ENCODE assay signal across 33 mouse cellular contexts in genomic region chr2:109881111-109881510, GRCm38 (mm10).
"Had no signal": no experiment of that assay in that cellular context is flagged by ENCODE, and none has a peak within 500 bp of the region (broad histone marks: within the 10 kb centered on the region; RNA-seq: fewer than 3 reads in every experiment).

No protein-coding gene starts in this region.

- H3K27ac ChIP-seq: heart, adult 2 months; heart, embryonic 10.5 days; heart, embryonic 13.5 days; heart, embryonic 15.5 days; hindbrain, embryonic 10.5 days; hindbrain, embryonic 12.5 days; hindbrain, embryonic 13.5 days; hindbrain, embryonic 14.5 days; hindbrain, embryonic 15.5 days; hindbrain, postnatal 0 days; kidney, embryonic 15.5 days; kidney, postnatal 0 days; layer of hippocampus, adult 2 months; left cerebral cortex, adult 2 months had no signal

- DNase-seq: heart, adult 18-20 months; heart, adult 2 months; heart, postnatal 10 days; heart, postnatal 14 days; heart, postnatal 36 days; heart, postnatal 4 days; kidney, adult 18-20 months; kidney, adult 8-10 months; kidney, adult 9 months; kidney, postnatal 10 days; kidney, postnatal 14 days; kidney, postnatal 25 days; kidney, postnatal 36 days; kidney, postnatal 4 days; layer of hippocampus, adult 9-11 months; layer of hippocampus, postnatal 36 days had no signal

- H3K4me1 ChIP-seq: heart, embryonic 10.5 days; heart, embryonic 12.5 days; heart, embryonic 13.5 days; heart, embryonic 15.5 days; hindbrain, embryonic 10.5 days; hindbrain, embryonic 12.5 days; hindbrain, embryonic 13.5 days; hindbrain, embryonic 15.5 days; kidney, embryonic 15.5 days had no signal

- H3K4me3 ChIP-seq: heart, adult 2 months; heart, embryonic 10.5 days; heart, embryonic 12.5 days; heart, embryonic 13.5 days; heart, embryonic 15.5 days; hindbrain, embryonic 10.5 days; hindbrain, embryonic 12.5 days; hindbrain, embryonic 13.5 days; hindbrain, embryonic 15.5 days; kidney, embryonic 15.5 days; layer of hippocampus, adult 2 months; left cerebral cortex, adult 2 months had no signal

- H3K9me3 ChIP-seq: heart, embryonic 10.5 days; heart, embryonic 12.5 days; heart, embryonic 15.5 days; hindbrain, embryonic 10.5 days; hindbrain, embryonic 12.5 days; hindbrain, embryonic 13.5 days; hindbrain, embryonic 15.5 days; kidney, embryonic 15.5 days had no signal

- H3K4me2 ChIP-seq: heart, embryonic 11.5 days; heart, embryonic 12.5 days; heart, embryonic 13.5 days; heart, embryonic 15.5 days; hindbrain, embryonic 12.5 days; hindbrain, embryonic 13.5 days; hindbrain, embryonic 14.5 days; hindbrain, embryonic 15.5 days; kidney, embryonic 15.5 days had no signal

- ATAC-seq: hindbrain, embryonic 16.5 days; hindbrain, postnatal 0 days; inflammation-experienced regulatory T-cells, adult 6 months had no signal

- H3K9ac ChIP-seq: heart, embryonic 12.5 days; heart, embryonic 13.5 days; heart, embryonic 15.5 days; hindbrain, embryonic 12.5 days; hindbrain, embryonic 13.5 days; hindbrain, embryonic 14.5 days; hindbrain, embryonic 15.5 days; kidney, embryonic 15.5 days had no signal

- H3K36me3 ChIP-seq: heart, embryonic 10.5 days; heart, embryonic 12.5 days; heart, embryonic 13.5 days; heart, embryonic 15.5 days; hindbrain, embryonic 10.5 days; hindbrain, embryonic 12.5 days; hindbrain, embryonic 13.5 days; hindbrain, embryonic 15.5 days; kidney, embryonic 15.5 days had no signal

- H3K27me3 ChIP-seq: heart, embryonic 13.5 days; heart, embryonic 15.5 days; hindbrain, embryonic 12.5 days; hindbrain, embryonic 15.5 days had no signal
